Mouse (Mus musculus): ENCODE results near the gene Chd2. TPM values are rescaled to one million over a fixed set of nuclear protein-coding genes. Genes with fewer than 3 reads are reported as not detected.

Chd2 gene
- total and polyA plus RNA-seq, 2 experiments from 2014 or later: 34.4 to 43.8 TPM

- no peaks in the 10 kb centered on the region for H3K9me3 ChIP-seq (ENCODE audit: low read length)
- no peak overlapping the region for H3K27ac ChIP-seq (ENCODE audit: low read depth, low read length)
- peaks cover 25% of the 10 kb centered on the region for H3K36me3 ChIP-seq (ENCODE audit: insufficient read depth, low read length)
- ATAC-seq (ENCODE audit: low FRiP score) (no peak), DNase-seq (ENCODE audit: low spot score) (no peak)
- H3K27me3 ChIP-seq (ENCODE audit: insufficient read depth, low read length): no peaks in the 10 kb centered on the region
- no peak overlapping the region for H3K9ac ChIP-seq (replicated peaks; ENCODE audit: low read length, poor library complexity, severe bottlenecking)
- 0 out of 2 replicates have a peak, but pooled peaks cover 2% of the 10 kb centered on the region for H3K4me1 ChIP-seq (ENCODE audit: insufficient read depth, low read length)
- TF ChIP-seq CTCF (IDR thresholded peaks at IDR 0.05): no peak
- WGBS: 98% methylated on average over 6 of the region's 6 CpGs
- H3K4me3 ChIP-seq (ENCODE audit: low read depth, low read length): no peak overlapping the region
- no peak overlapping the region for H3K4me2 ChIP-seq (ENCODE audit: low read depth, low read length, poor library complexity, severe bottlenecking)
These were observed 113.8 kb downstream of the Chd2 start for GRCm38 (mm10) chr7:73427794-73428193.

GRCm38 (mm10) chr7:73426752-73427386 is 114.8 kb downstream of the Chd2 start:
- Histone ChIP-seq H3K4me1 (ENCODE audit: insufficient read depth, low read length) (0 out of 2 replicates have a peak, but pooled peaks cover 2% of the 10 kb centered on the region), H3K9me3 (ENCODE audit: low read length) (no peaks in the 10 kb centered on the region), H3K9ac (replicated peaks; ENCODE audit: low read length, poor library complexity, severe bottlenecking) (no peak overlapping the region), H3K4me3 (ENCODE audit: low read depth, low read length) (no peak overlapping the region), H3K27me3 (ENCODE audit: insufficient read depth, low read length) (no peaks in the 10 kb centered on the region), H3K27ac (ENCODE audit: low read depth, low read length) (no peak overlapping the region), H3K4me2 (ENCODE audit: low read depth, low read length, poor library complexity, severe bottlenecking) (no peak overlapping the region), H3K36me3 (ENCODE audit: insufficient read depth, low read length) (peaks cover 25% of the 10 kb centered on the region)
- no peak for TF ChIP-seq CTCF (IDR thresholded peaks at IDR 0.05)
- 83% methylated on average over 8 of the region's 8 CpGs for WGBS
- ATAC-seq (ENCODE audit: low FRiP score) (no peak), DNase-seq (ENCODE audit: low spot score) (no peak)

GRCm38 (mm10) chr7:73426235-73426634 is 115.4 kb downstream of the Chd2 start:
- DNase-seq (ENCODE audit: low spot score): no peak
- Histone ChIP-seq H3K27me3 (ENCODE audit: insufficient read depth, low read length) (no peaks in the 10 kb centered on the region), H3K9ac (replicated peaks; ENCODE audit: low read length, poor library complexity, severe bottlenecking) (no peak overlapping the region), H3K9me3 (ENCODE audit: low read length) (no peaks in the 10 kb centered on the region), H3K27ac (ENCODE audit: low read depth, low read length) (no peak overlapping the region), H3K4me1 (ENCODE audit: insufficient read depth, low read length) (0 out of 2 replicates have a peak, but pooled peaks cover 2% of the 10 kb centered on the region), H3K4me2 (ENCODE audit: low read depth, low read length, poor library complexity, severe bottlenecking) (no peak overlapping the region), H3K36me3 (ENCODE audit: insufficient read depth, low read length) (peaks cover 25% of the 10 kb centered on the region), H3K4me3 (ENCODE audit: low read depth, low read length) (no peak overlapping the region)
- ATAC-seq (ENCODE audit: low FRiP score): no peak
- whole genome bisulfite sequencing: 78% methylated on average over 3 of the region's 3 CpGs
- no peak for TF ChIP-seq CTCF (IDR thresholded peaks at IDR 0.05)

- H3K4me2 ChIP-seq (ENCODE audit: low read depth, low read length, poor library complexity, severe bottlenecking): no peak overlapping the region
- no peak overlapping the region for H3K27ac ChIP-seq (ENCODE audit: low read depth, low read length)
- DNase-seq (ENCODE audit: low spot score) (no peak), ATAC-seq (ENCODE audit: low FRiP score) (no peak)
- WGBS: 92% methylated on average over 7 of the region's 7 CpGs
- no peak overlapping the region for H3K4me3 ChIP-seq (ENCODE audit: low read depth, low read length)
- no peaks in the 10 kb centered on the region for H3K9me3 ChIP-seq (ENCODE audit: low read length)
- H3K27me3 ChIP-seq (ENCODE audit: insufficient read depth, low read length): no peaks in the 10 kb centered on the region
- H3K9ac ChIP-seq (replicated peaks; ENCODE audit: low read length, poor library complexity, severe bottlenecking): no peak overlapping the region
- 0 out of 2 replicates have a peak, but pooled peaks cover 2% of the 10 kb centered on the region for H3K4me1 ChIP-seq (ENCODE audit: insufficient read depth, low read length)
- peaks cover 25% of the 10 kb centered on the region for H3K36me3 ChIP-seq (ENCODE audit: insufficient read depth, low read length)
- no peak for TF ChIP-seq CTCF (IDR thresholded peaks at IDR 0.05)
These were observed 116.2 kb downstream of the Chd2 start for GRCm38 (mm10) chr7:73425451-73425850.

- Histone ChIP-seq H3K9me3 (ENCODE audit: low read length) (no peaks in the 10 kb centered on the region), H3K4me2 (ENCODE audit: low read depth, low read length, poor library complexity, severe bottlenecking) (no peak overlapping the region), H3K9ac (replicated peaks; ENCODE audit: low read length, poor library complexity, severe bottlenecking) (no peak overlapping the region), H3K27me3 (ENCODE audit: insufficient read depth, low read length) (no peaks in the 10 kb centered on the region), H3K4me1 (ENCODE audit: insufficient read depth, low read length) (0 out of 2 replicates have a peak, but pooled peaks cover 2% of the 10 kb centered on the region), H3K4me3 (ENCODE audit: low read depth, low read length) (no peak overlapping the region), H3K27ac (ENCODE audit: low read depth, low read length) (0 out of 2 replicates have a peak overlapping the region, but pooled peaks have one; percentile 26), H3K36me3 (ENCODE audit: insufficient read depth, low read length) (peaks cover 23% of the 10 kb centered on the region)
- TF ChIP-seq CTCF (IDR thresholded peaks at IDR 0.05): no peak
- 0 out of 2 replicates have a peak, but pooled peaks have one; percentile 32 for ATAC-seq (ENCODE audit: low FRiP score)
- 51% methylated on average over 3 of the region's 3 CpGs for WGBS
- DNase-seq (ENCODE audit: low spot score): no peak
These were observed 116.9 kb downstream of the Chd2 start for GRCm38 (mm10) chr7:73424705-73425104.

GRCm38 (mm10) chr7:73424243-73424642 is 117.4 kb downstream of the Chd2 start:
- no peak overlapping the region for H3K9ac ChIP-seq (replicated peaks; ENCODE audit: low read length, poor library complexity, severe bottlenecking)
- 30% methylated on average over 3 of the region's 3 CpGs for WGBS
- no peak for ATAC-seq (ENCODE audit: low FRiP score)

More at GRCm38 (mm10) chr7:73424243-73424642, 117.4 kb downstream of the Chd2 start:
- TF ChIP-seq CTCF (IDR thresholded peaks at IDR 0.05): no peak
- peak overlapping the region; percentile 26; the same call in 1 of the 2 replicates for H3K27ac ChIP-seq (ENCODE audit: low read depth, low read length)
- no peak for DNase-seq (ENCODE audit: low spot score)
- H3K36me3 ChIP-seq (ENCODE audit: insufficient read depth, low read length): peaks cover 18% of the 10 kb centered on the region
- no peaks in the 10 kb centered on the region for H3K9me3 ChIP-seq (ENCODE audit: low read length)
- H3K4me2 ChIP-seq (ENCODE audit: low read depth, low read length, poor library complexity, severe bottlenecking): no peak overlapping the region
- H3K4me1 ChIP-seq (ENCODE audit: insufficient read depth, low read length): 0 out of 2 replicates have a peak, but pooled peaks cover 2% of the 10 kb centered on the region
- no peak overlapping the region for H3K4me3 ChIP-seq (ENCODE audit: low read depth, low read length)
- H3K27me3 ChIP-seq (ENCODE audit: insufficient read depth, low read length): no peaks in the 10 kb centered on the region
